Mouse (Mus musculus) MEL (cell line): ENCODE measurements around the gene Gcnt2. TPM values are rescaled to one million over a fixed set of nuclear protein-coding genes. Genes with fewer than 3 reads are reported as not detected.
"Not testable (repeated sequence)": the region's sequence is repeated elsewhere in the genome, so short reads cannot be mapped to it uniquely, and the experiment has no call there.

ENCODE experiments used
- DNase-seq: peaks from one replicate; pipeline ENCODE4 v3.0.0; 2011; ENCODE audit warnings: low read depth, low spot score
- H3K27ac ChIP-seq: 2 replicates; pipeline ENCODE4 v1.5.1; 2012; ENCODE audit warnings: low read depth, mild to moderate bottlenecking, control low read depth, low read length, moderate library complexity; ENCODE audit not compliant: control insufficient read depth
- H3K27me3 ChIP-seq, 2 experiments: fragments of 150-350 bp in 1 of 2; sonication (generic) in 1 of 2; 2 replicates each; pipeline ENCODE4 v1.6.1; 2012; ENCODE audit warnings: low read length in 2 of 2, mild to moderate bottlenecking in 2 of 2, improper control_type of control experiment in 1 of 2, moderate library complexity in 1 of 2; ENCODE audit not compliant: insufficient read depth in 2 of 2, control insufficient read depth in 1 of 2
- H3K36me3 ChIP-seq, 2 experiments: 2 replicates each; pipeline ENCODE4 v1.6.1; 2012 to 2014; ENCODE audit warnings: low read length in 2 of 2, improper control_type of control experiment in 1 of 2, inconsistent platforms in 1 of 2, mild to moderate bottlenecking in 1 of 2; ENCODE audit not compliant: insufficient read depth in 2 of 2, control insufficient read depth in 1 of 2
- H3K4me1 ChIP-seq, 2 experiments: fragments of 150-350 bp in 1 of 2; sonication (generic) in 1 of 2; 2 replicates each; pipeline ENCODE4 v1.6.1; 2012; ENCODE audit warnings: low read length in 2 of 2, improper control_type of control experiment in 1 of 2, mild to moderate bottlenecking in 1 of 2; ENCODE audit not compliant: insufficient read depth in 2 of 2, control insufficient read depth in 1 of 2
- H3K4me3 ChIP-seq, 2 experiments: fragments of 150-350 bp in 1 of 2; sonication (generic) in 1 of 2; 2 replicates each; pipeline ENCODE4 v1.5.1; 2012; ENCODE audit warnings: low read depth in 2 of 2, low read length in 2 of 2, mild to moderate bottlenecking in 2 of 2, moderate library complexity in 2 of 2, control low read depth in 1 of 2, improper control_type of control experiment in 1 of 2; ENCODE audit not compliant: control insufficient read depth in 1 of 2, insufficient read depth in 1 of 2
- H3K79me2 ChIP-seq: 2 replicates; pipeline ENCODE4 v1.6.1; 2012; ENCODE audit warnings: mild to moderate bottlenecking, low read length, moderate library complexity; ENCODE audit not compliant: control insufficient read depth, poor library complexity, insufficient read depth
- H3K9ac ChIP-seq: 2 replicates; pipeline ENCODE4 v1.6.1; 2012; ENCODE audit warnings: low read depth, mild to moderate bottlenecking, control low read depth, low read length, moderate library complexity; ENCODE audit not compliant: control insufficient read depth, poor library complexity, severe bottlenecking
- H3K9me3 ChIP-seq: fragments of 150-350 bp; sonication (generic); replicated peaks from 2 replicates; pipeline ENCODE4 v1.6.1; 2012; ENCODE audit warnings: mild to moderate bottlenecking, low read length, improper control_type of control experiment, moderate library complexity; ENCODE audit not compliant: insufficient read depth
- BHLHE40 ChIP-seq: IDR thresholded peaks from 2 replicates; pipeline ENCODE4 v1.6.1; 2012; ENCODE audit warnings: low read depth, mild to moderate bottlenecking, inconsistent platforms, low read length, improper control_type of control experiment, borderline replicate concordance
- CTCF ChIP-seq, 3 experiments: IDR thresholded peaks in 2 of 3; conservative IDR thresholded peaks in 1 of 3; 2 replicates each; pipeline ENCODE4 v1.5.1; 2011 to 2012; ENCODE audit warnings: low read length in 3 of 3, low read depth in 2 of 3, mild to moderate bottlenecking in 2 of 3, improper control_type of control experiment in 1 of 3, inconsistent platforms in 1 of 3, mixed read lengths in 1 of 3, moderate library complexity in 1 of 3; ENCODE audit not compliant: control insufficient read depth in 1 of 3, insufficient read depth in 1 of 3, poor library complexity in 1 of 3, severe bottlenecking in 1 of 3
- E2F4 ChIP-seq: IDR thresholded peaks from 2 replicates; pipeline ENCODE4 v1.6.1; 2011; ENCODE audit warnings: low read depth, low read length, improper control_type of control experiment, borderline replicate concordance
- ELF1 ChIP-seq: IDR thresholded peaks from 2 replicates; pipeline ENCODE4 v1.6.1; 2014; ENCODE audit warnings: low read depth, mild to moderate bottlenecking, inconsistent platforms, low read length, improper control_type of control experiment, moderate library complexity
- EP300 ChIP-seq, 2 experiments: IDR thresholded peaks; 2 replicates each; pipeline ENCODE4 v1.6.1; 2011; ENCODE audit warnings: improper control_type of control experiment in 2 of 2, low read length in 2 of 2, low read depth in 1 of 2, mild to moderate bottlenecking in 1 of 2
- ETS1 ChIP-seq: IDR thresholded peaks from 2 replicates; pipeline ENCODE4 v1.6.1; 2012; ENCODE audit warnings: low read depth, mild to moderate bottlenecking, inconsistent platforms, low read length, improper control_type of control experiment, moderate library complexity
- HCFC1 ChIP-seq: IDR thresholded peaks from 2 replicates; pipeline ENCODE4 v1.6.1; 2012; ENCODE audit warnings: low read depth, mild to moderate bottlenecking, inconsistent platforms, low read length, improper control_type of control experiment, moderate library complexity
- JUND ChIP-seq: IDR thresholded peaks from 2 replicates; pipeline ENCODE4 v1.6.1; 2011; ENCODE audit warnings: low read depth, mild to moderate bottlenecking, improper control_type of control experiment, low read length
- MEF2A ChIP-seq: IDR thresholded peaks from 2 replicates; pipeline ENCODE4 v1.6.1; 2014; ENCODE audit warnings: low read depth, mild to moderate bottlenecking, inconsistent platforms, low read length, improper control_type of control experiment; ENCODE audit not compliant: poor library complexity, insufficient replicate concordance, severe bottlenecking; ENCODE audit errors: extremely low read depth
- MYB ChIP-seq: IDR thresholded peaks from 2 replicates; pipeline ENCODE4 v1.6.1; 2011; ENCODE audit warnings: mild to moderate bottlenecking, low read depth, low read length, improper control_type of control experiment
- MYC ChIP-seq: IDR thresholded peaks from 2 replicates; pipeline ENCODE4 v1.6.1; 2011; ENCODE audit warnings: low read depth, mild to moderate bottlenecking, low read length, improper control_type of control experiment, moderate library complexity
- POLR2A ChIP-seq, 2 experiments: IDR thresholded peaks; 2 replicates each; pipeline ENCODE4 v1.6.1; 2011 to 2012; ENCODE audit warnings: low read length in 2 of 2, mild to moderate bottlenecking in 2 of 2, control low read depth in 1 of 2, improper control_type of control experiment in 1 of 2, low read depth in 1 of 2, moderate library complexity in 1 of 2; ENCODE audit not compliant: control insufficient read depth in 1 of 2, insufficient read depth in 1 of 2, poor library complexity in 1 of 2
- POLR2AphosphoS2 ChIP-seq: IDR thresholded peaks from 2 replicates; pipeline ENCODE4 v1.6.1; 2011; ENCODE audit warnings: low read length, improper control_type of control experiment
- RAD21 ChIP-seq: IDR thresholded peaks from 2 replicates; pipeline ENCODE4 v1.6.1; 2011; ENCODE audit warnings: mild to moderate bottlenecking, low read depth, low read length, improper control_type of control experiment
- RCOR1 ChIP-seq: IDR thresholded peaks from 2 replicates; pipeline ENCODE4 v1.6.1; 2012; ENCODE audit warnings: low read depth, mild to moderate bottlenecking, inconsistent platforms, low read length, improper control_type of control experiment
- TCF12 ChIP-seq: IDR thresholded peaks from 2 replicates; pipeline ENCODE4 v1.6.1; 2014; ENCODE audit warnings: low read depth, mild to moderate bottlenecking, inconsistent platforms, low read length, improper control_type of control experiment, moderate library complexity
- USF1 ChIP-seq: IDR thresholded peaks from 2 replicates; pipeline ENCODE4 v1.6.1; 2014; ENCODE audit warnings: low read depth, mild to moderate bottlenecking, inconsistent platforms, low read length, improper control_type of control experiment, moderate library complexity
- USF2 ChIP-seq, 2 experiments: IDR thresholded peaks; 2 replicates each; pipeline ENCODE4 v1.6.1; 2011 to 2012; ENCODE audit warnings: improper control_type of control experiment in 2 of 2, low read length in 2 of 2, borderline replicate concordance in 1 of 2, inconsistent platforms in 1 of 2, low read depth in 1 of 2, mild to moderate bottlenecking in 1 of 2; ENCODE audit not compliant: insufficient read depth in 1 of 2
- ZC3H11A ChIP-seq: IDR thresholded peaks from 2 replicates; pipeline ENCODE4 v1.6.1; 2012; ENCODE audit warnings: low read depth, mild to moderate bottlenecking, inconsistent platforms, low read length, improper control_type of control experiment
- ZMIZ1 ChIP-seq: IDR thresholded peaks from 2 replicates; pipeline ENCODE4 v1.6.1; 2012; ENCODE audit warnings: low read depth, mild to moderate bottlenecking, inconsistent platforms, low read length, improper control_type of control experiment, moderate library complexity
- ZNF384 ChIP-seq: IDR thresholded peaks from 2 replicates; pipeline ENCODE4 v1.6.1; 2012; ENCODE audit warnings: low read depth, mild to moderate bottlenecking, inconsistent platforms, low read length, improper control_type of control experiment
- polyA plus RNA-seq, 2 experiments: library from polyadenylated mRNA; stranded (reverse) in 1 of 2; unstranded in 1 of 2; fragments of >175 nt in 1 of 2; fragments of >200 nt in 1 of 2; gene quantifications; 2 replicates each; pipeline versions ENCODE4 v1.2.1 to v1.2.4; 2012; ENCODE audit warnings: low replicate concordance in 2 of 2, low read depth in 1 of 2; ENCODE audit not compliant: insufficient read length in 2 of 2, insufficient read depth in 1 of 2, missing spikeins in 1 of 2
- total RNA-seq: library from RNA; depleted of rRNA; stranded (reverse); fragments of 300-350 nt; gene quantifications from 2 replicates; pipeline ENCODE4 v1.2.3, GENCODE M21; 2012

The Gcnt2 gene
- total and polyA plus RNA-seq, 3 experiments: 0.03 to 0.04 TPM; not detected in 1

DNA sequence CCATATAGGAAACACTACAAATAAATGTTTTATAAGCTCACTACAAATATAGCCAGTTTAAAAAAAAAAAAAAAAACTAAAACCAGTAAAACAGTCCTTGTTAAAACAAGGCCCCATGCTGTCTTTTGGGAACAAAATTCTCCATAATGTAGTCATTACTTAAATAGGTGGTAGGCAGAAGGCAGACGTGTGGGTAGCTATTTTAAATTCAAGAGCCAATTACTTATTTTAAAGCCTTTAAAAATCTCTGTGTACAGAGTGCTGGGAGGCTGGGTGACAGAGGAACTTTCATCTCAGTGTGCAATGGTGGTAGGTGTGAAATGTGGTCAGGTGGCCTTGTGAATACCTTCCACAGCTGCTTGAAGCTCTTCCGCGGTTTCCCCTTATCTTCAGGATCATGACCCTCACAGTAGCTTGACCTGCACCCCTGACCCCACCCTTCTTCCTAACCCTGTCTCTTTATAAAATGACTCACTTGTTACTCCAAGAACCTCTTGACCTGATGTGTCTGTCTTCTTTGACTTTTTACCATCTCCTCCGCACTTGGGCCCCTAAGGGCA lies 64.3 kb downstream of the Gcnt2 start:
- H3K4me3 ChIP-seq: no peak overlapping the region
- no peak for DNase-seq

GRCm38 (mm10) chr13:40928192-40928898 lies 68.8 kb downstream of the Gcnt2 start:
- H3K27me3 ChIP-seq: peaks cover 3 to 9% of the 10 kb centered on the region in 2 experiments
- no peak overlapping the region for H3K9ac ChIP-seq
- DNase-seq: no peak
- no peak overlapping the region for H3K4me3 ChIP-seq
- H3K4me1 ChIP-seq: no peaks in the 10 kb centered on the region
- no peaks in the 10 kb centered on the region for H3K9me3 ChIP-seq
- H3K36me3 ChIP-seq: peaks cover 0 to 2% of the 10 kb centered on the region in 2 experiments; a peak in 1 of 4 replicates
- no peak overlapping the region for H3K27ac ChIP-seq
- TF ChIP-seq JUND (no peak), ZMIZ1 (no peak), BHLHE40 (no peak), MYC (no peak), MYB (no peak), TCF12 (no peak), HCFC1 (no peak), ELF1 (no peak), USF1 (no peak), RAD21 (no peak), USF2 (IDR thresholded peaks at IDR 0.05; ENCODE audit: borderline replicate concordance in 1 of 2, insufficient read depth in 1 of 2, low read depth in 1 of 2, low read length in 2 of 2) (no peak), CTCF (IDR thresholded peaks at IDR 0.05 in 2 of 3, conservative IDR thresholded peaks at IDR 0.05 in 1 of 3; ENCODE audit: control insufficient read depth in 1 of 3, insufficient read depth in 1 of 3, low read depth in 2 of 3, low read length in 3 of 3, poor library complexity in 1 of 3, severe bottlenecking in 1 of 3) (no peak), ZNF384 (no peak), ZC3H11A (no peak), MEF2A (no peak), EP300 (IDR thresholded peaks at IDR 0.05; ENCODE audit: low read depth in 1 of 2, low read length in 2 of 2) (no peak), ETS1 (no peak)
- TF ChIP-seq, all 39 proteins: peak for 0
- no peaks in the 10 kb centered on the region for H3K79me2 ChIP-seq

More for the DNA sequence above, 64.3 kb downstream of the Gcnt2 start:
- TF ChIP-seq E2F4: no peak
- no peak for TF ChIP-seq RCOR1
- TF ChIP-seq POLR2AphosphoS2: no peak
- no peak for TF ChIP-seq POLR2A (IDR thresholded peaks at IDR 0.05; ENCODE audit: control insufficient read depth in 1 of 2, insufficient read depth in 1 of 2, low read depth in 1 of 2, low read length in 2 of 2, poor library complexity in 1 of 2)
- no peak for TF ChIP-seq HCFC1
- TF ChIP-seq JUND: no peak
- TF ChIP-seq, all 39 proteins: peak for 0
- Histone ChIP-seq H3K79me2 (no peaks in the 10 kb centered on the region), H3K36me3 (peaks cover 0 to 12% of the 10 kb centered on the region in 2 experiments; a peak in 2 of 4 replicates), H3K4me1 (peaks cover 2 to 12% of the 10 kb centered on the region in 2 experiments; a peak in 3 of 4 replicates), H3K27me3 (peaks cover 1 to 9% of the 10 kb centered on the region in 2 experiments; a peak in 3 of 4 replicates), H3K9me3 (no peaks in the 10 kb centered on the region), H3K27ac (no peak overlapping the region), H3K9ac (no peak overlapping the region)

GRCm38 (mm10) chr13:40931871-40932270 lies 72.3 kb downstream of the Gcnt2 start:
- not testable (repeated sequence) for H3K27me3 ChIP-seq, H3K9ac ChIP-seq, H3K9me3 ChIP-seq, H3K36me3 ChIP-seq, H3K27ac ChIP-seq, H3K79me2 ChIP-seq, H3K4me3 ChIP-seq, H3K4me1 ChIP-seq
- peak; percentile 27 for DNase-seq
